Mouse (Mus musculus) ES-E14 (cell line): ENCODE measurements at regions not wholly inside any gene's neighbourhood (a gene's known extent, or its start where the extent isn't known, plus 50 kb on each side); places are given as distances from the start of the nearest gene placed in this dataset.

Experiments used
- CHD2 ChIP-seq: IDR thresholded peaks from 2 replicates; pipeline ENCODE4 v1.6.1; 2014; ENCODE audit warnings: mild to moderate bottlenecking, low read depth, low read length, inconsistent platforms
- HCFC1 ChIP-seq: IDR thresholded peaks from 2 replicates; pipeline ENCODE4 v1.6.1; 2012; ENCODE audit warnings: low read length, inconsistent platforms, borderline replicate concordance; ENCODE audit not compliant: insufficient read depth
- ZNF384 ChIP-seq: IDR thresholded peaks from 2 replicates; pipeline ENCODE4 v1.6.1; 2012; ENCODE audit warnings: low read depth, low read length, inconsistent platforms

- TF ChIP-seq CHD2 (no peak), HCFC1 (no peak), ZNF384 (no peak)
Observed at GRCm38 (mm10) chr12:107757184-107757583, 246.2 kb downstream of the Bcl11b start.
